Mouse (Mus musculus): ENCODE results near the gene Phlda2.

Phlda2 gene

DNA sequence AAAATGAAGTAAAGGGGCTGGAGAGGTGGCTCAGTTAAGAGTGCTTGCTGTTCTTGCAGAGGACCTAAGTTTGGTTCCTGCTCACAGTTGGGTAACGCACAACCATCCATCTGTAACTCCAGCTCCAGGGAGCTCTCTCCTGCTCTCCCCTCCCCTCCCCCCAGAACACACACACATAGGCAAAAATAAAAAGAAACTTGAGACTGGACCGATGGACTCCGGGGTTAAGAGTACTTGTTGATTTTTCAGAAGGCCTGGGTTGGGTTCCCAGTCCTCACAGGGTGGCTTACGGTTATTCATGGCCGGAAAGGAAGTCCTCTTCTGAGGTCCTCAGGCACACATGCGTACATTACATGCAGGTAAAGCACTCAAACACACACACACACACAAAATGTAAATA, 976 bp upstream of the Phlda2 start:
- ATAC-seq (ENCODE audit: low TSS enrichment) = no peak

DNA sequence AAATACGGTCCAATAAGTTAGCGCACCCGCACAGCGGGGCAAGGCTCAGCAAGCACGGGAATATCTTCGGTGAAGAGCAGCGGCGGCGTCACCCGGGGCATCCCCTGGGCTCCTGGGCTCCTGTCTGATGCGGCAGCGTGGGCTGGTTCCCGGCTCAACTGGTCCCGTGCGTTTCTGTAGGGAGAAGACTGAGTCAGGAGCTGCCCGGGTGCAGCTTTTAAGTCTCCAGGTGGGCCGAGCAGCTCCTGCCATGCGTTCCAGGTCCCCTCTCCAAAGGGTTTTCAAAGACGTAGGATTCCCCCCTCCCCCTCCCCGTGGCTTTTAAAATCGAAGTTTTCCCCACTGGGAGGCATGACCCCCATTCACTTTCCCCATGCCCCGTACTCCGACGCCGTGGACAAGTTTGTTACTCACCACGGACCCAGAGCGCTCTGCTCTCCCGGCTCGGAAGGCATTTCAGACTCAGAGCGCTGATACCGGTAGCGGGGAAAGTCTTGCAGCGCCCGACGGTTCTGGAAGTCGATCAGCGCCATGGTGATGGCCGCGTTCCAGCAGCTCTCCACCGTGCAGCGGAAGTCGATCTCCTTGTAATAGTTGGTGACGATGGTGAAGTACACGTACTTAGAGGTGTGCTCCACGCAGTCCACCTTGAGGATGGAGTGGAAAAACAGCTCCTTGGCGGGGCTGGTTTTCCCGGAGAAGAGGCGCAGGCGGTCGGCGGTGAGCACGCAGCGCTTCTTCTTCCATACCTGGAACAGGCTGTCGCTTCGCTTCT, 1.1 kb downstream of the Phlda2 start:
- no peak; the same call in 1 of the 2 replicates for ATAC-seq (ENCODE audit: low TSS enrichment)

DNA sequence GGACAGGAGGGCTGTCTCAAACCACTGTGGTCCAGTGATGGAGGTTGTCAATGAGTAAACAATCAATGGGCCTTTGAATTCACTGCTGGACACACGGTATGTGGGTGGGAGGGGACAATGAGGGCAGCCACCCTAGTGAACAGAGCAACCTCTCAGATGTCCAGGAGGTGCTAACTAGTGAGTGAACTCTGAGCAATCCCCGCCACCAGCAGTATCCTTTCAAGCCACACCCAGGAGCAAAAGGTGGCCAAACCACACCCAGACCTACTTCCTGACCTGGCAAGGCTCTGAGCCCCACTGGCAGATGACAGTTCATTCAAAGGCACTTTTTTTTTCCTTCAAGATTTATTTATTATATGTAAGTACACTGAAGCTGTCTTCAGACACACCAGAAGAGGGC, 2.0 kb downstream of the Phlda2 start:
- ATAC-seq (ENCODE audit: low TSS enrichment) = no peak

DNA sequence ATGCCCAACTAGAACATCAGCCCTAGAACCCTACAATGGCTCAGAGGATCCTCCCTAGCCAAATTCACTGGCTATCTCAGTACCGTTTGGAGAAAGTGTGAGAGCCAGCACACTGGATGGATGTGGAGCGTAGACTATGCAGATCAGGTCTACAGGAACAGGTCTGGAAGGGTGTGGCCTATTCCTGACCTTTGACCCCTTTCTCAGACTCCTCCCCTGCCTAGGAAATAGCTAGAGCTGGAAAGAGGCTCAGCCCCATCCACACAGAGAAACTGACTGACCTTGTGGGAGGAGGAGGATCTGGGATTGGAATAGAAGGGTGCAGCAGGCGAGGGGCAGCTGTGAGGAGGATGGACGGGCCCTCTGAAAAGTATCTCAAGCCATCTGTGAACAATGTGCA, 4.4 kb downstream of the Phlda2 start:
- no peak for ATAC-seq (ENCODE audit: low TSS enrichment)

DNA sequence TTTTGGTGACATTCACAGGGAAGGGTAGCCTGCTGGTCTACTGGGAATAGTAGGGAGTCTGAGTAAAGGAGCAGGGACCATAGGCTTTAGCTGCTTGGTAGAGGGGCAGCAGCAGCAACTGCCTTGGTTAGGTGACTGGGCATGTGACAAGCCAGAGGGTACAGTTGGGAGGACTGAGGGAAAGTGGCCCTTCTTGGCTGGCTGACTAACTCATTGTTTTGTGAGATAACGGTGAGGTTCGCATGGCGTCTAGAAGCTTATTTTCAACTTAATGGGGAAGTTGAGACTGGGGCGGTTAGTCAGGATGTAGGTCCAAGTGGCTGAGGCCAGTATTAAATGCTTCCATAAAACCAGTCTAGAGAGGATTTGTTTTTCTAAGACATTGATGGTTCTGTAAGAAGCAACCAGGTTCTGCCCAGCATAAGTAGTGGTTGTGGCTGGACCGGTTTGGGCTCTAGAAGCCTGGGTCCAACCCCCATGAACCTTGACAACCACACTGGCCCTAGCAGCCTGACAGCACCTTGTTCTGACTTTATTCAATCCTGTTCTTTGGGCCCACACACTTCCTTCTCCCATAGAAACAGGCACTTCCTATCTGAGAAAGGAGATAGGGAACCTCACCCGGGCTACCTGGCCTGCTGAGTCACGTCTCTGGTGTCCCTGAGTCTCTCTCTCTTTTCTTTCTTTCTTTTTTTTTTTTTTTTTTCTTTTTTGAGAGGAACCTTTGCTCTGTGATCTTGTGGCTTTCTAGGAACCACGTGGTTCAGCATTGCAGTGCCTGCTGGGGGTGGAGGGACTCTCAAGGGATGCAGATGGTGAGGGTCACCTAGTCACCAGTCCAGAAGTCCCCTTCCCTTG, 7.6 kb downstream of the Phlda2 start:
- no peak for ATAC-seq (ENCODE audit: low TSS enrichment)

DNA sequence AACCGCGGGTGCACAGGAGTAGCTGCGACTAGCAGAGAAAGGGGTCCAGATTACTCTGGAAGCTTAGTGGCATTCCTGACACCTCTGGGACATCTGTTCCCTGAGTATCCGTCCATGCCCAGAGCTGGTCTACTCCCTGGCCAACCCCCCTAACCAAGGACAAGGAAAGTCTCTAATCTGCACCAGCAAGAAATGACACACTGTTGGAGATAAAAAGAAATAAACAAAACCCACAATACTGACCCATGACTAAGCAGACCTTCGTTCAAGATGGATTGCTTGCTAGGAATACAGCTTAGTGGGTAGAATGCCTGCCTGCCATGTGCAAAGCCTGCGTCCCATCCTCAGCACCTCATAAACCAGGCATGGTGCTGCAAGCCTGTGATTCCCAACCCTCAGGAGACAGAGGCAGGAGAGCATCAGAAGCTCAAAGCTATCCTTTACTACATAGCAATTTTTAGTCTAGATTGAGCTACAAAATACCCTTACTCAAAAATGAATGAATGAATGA, 9.3 kb downstream of the Phlda2 start:
- no peak for ATAC-seq (ENCODE audit: low TSS enrichment)

DNA sequence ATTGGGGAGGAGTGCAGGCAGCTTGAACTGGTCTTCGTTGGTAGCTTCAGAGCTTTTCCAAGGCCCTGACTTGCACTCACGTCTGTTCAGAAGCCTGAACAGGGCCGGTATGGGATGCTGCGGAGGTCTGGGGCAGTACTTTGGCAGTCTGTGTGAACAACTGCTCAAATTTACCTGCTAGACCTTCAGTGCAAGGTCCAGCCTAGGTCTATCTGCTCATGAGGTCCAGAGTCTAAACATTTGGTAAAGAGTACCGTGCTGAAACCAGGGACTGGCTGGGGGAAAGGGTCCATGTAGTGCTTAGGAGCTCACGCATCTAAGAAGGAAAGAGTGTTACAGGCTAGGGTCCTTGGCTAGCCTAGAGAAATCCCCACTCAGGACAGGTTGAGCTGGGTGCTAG, 13.2 kb downstream of the Phlda2 start:
- no peak for ATAC-seq (ENCODE audit: low TSS enrichment)

DNA sequence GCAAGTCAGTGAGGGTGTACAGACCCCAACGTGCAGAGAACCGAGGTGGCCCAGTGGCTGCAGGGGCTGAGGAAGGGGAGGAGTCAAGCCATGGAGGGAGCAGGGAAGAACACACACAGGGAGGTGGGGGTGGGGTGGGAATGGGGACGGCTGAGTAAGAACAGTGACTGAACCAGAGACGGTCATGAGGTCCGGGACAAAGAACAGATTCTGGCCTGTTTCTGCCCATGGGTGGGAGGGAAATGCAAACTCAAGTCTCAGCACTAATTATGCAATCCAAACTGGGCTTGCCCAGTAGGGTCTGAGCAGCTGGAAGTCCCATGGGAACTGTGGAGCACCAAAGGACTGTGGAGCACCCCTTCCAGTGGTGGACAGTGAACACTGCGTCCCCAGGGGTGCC, 20.4 kb downstream of the Phlda2 start:
- no peak for ATAC-seq (ENCODE audit: low TSS enrichment)

DNA sequence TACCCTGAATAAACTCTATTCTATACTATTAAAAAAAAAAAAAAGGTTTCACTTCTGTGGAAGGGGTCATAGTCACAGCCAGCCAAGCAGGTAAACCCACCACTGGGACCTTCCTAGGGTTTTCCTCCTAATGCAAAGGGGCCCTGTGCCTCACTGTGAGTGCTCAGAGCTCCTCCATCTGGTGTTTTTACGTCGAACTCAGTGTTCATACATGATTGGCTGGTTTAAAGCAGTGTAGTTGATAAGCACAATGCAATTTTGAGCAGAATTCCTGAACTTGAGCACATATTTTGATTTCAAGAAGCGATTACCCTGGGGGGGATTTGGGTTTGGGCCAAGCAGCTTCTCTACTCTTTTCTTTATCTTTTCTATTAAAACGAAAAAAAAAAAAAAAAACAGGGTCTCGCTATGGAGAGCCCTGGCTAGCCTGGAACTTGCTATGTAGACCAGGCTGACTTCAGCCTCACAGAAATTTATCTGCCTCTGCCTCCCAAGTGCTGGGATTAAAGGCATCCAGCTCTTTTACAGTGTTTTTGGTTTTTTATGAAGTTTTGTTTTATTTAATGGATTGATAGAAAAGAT, 21.1 kb downstream of the Phlda2 start:
- ATAC-seq (ENCODE audit: low TSS enrichment) = no peak

DNA sequence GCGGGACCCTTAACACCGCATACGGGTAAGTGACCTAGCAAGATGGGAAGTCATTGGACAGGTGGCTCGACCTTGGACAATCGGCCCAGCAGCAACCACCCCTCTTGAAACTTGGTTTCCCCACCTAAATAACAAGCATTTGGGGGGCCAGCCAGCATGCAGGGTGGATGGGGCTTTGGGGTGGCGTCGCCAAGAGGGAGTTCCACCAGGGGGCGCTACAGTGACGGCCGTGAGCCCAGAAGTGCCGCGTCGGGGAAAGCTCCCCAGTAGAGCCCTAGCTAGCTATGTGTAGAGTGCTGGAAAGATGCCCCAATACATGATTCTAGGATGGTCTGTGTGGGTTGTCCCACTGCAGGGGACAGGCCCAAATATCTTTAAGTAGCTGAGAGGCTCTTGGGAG, 22.5 kb downstream of the Phlda2 start:
- ATAC-seq (ENCODE audit: low TSS enrichment) = peak; percentile 59; the same call in 1 of the 2 replicates

DNA sequence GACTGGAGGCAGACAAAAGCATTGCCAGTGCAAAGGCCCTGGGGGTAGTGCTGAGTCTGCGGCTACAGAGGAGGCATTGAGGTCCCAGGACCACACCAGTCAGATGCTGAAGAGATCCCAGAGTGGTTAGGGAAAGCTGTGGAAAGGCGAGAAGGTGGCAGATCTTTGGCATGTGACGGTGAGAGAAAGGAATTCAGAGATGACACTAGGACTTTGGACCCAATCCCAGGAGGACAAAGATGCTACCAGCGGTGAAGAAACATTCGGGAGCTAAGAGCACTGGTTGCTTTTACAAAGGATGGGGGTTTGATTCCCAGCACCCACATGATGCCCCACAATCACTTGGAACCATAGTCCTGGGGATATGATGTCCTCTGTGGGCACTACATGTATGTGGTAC, 25.1 kb downstream of the Phlda2 start:
- ATAC-seq (ENCODE audit: low TSS enrichment) = no peak

DNA sequence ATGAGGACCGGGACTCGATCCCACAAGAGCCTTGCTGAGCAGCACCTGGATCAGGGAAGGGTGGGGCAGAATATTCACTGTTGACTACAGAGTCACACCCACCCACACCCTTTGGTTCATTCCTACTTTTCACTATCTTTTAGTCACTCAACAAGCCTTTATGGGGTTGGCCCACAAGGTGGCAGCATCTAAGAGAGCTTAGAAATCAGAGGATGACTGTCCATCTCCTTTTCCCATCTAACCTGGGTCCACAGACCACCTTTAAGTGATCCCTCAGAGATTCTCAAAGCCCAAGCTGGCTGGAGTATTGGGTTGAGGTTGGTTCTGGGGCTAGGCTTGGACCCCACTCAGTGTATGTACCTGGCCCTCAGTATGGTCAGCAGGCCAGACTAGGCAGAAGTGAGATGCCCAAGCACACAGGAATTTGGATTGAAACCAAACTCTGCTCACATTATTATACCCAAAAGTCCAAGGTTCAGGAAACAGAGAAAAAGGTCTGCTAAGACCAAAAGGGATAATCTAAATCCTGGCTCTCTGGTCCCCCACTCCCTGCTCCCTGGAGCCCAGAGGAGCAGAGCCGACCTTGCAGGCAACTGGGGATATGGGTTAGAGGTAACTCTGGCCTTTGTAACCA, 26.1 kb downstream of the Phlda2 start:
- no peak for ATAC-seq (ENCODE audit: low TSS enrichment)

DNA sequence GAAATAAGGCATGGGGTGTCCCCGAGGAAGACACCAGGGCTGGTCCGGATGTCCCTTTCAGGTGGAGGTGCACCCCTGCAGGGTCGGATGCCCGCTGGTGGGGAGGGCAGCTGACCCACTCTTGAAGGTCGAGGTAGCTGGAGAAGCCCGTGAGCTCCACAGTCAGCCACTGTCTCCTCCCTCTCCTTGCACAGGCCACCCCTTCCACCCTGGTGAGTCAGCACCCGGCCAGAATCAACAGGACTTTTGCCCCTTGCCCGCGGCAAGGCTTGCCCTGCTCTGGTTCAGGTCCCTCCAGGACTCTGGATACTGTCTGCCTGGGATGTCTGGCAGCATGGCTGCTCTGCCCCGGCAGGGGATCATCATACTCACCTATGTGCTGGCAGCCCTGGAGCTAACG, 27.1 kb downstream of the Phlda2 start:
- no peak for ATAC-seq (ENCODE audit: low TSS enrichment)

DNA sequence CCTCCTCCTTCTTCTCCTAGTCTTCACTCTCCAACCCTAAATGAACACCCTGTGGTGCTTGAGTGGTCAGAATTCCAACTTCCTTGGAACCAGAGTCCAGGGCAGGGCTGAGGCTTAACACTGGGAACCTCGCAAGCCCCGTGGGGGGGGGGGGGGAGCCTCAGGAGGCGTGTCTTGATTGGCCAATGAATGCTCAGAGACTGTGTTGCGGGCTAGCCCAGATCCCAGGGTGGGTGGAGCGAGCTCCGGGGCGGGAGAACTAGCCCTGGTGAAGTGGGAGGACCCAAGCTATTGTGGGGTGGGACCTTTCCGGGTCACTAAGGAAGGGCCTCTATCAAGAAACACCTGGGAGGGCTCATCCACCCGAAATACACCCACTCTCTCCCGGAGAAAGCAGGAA, 28.1 kb downstream of the Phlda2 start:
- ATAC-seq (ENCODE audit: low TSS enrichment) = no peak

DNA sequence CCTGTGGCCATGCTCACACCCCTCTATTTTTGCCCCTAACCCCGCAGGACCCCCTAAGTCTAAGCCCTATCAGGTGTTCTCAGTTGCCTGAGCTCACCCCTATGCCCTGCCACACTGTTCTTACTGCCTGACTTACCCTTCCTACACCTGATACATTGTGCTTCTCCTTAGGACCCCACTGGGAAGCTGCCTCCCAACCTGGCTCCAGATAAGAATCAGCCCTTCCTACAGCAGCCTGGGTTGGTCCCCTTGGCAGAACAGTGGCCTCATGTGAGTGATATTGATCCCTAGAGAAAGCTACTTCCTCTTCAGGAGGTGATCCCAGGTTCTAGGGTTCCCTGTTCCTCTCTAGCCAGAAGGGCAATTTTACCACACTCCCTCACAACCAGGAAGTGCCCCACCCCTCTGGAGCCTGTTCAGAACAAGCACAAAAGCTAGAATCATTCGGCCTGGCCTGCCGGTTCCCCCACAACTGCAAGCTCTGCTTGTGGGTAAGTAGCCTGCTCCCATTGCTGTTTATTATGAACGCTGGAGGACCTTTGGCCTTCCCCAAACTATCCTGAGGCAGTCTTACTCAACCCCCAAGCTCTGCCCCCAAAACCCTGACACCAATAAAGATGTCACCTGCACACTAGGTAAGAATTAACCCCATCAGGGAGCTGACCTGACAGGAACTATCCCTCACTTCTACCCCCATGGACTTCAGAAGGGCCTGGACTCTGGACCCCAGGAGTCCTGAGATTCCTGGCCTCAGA, 29.4 kb downstream of the Phlda2 start, which contains the start of gene Slc22a18:
Slc22a18 (plus strand) TSS at position 390 of the 755 bp plus-strand sequence.
- no peak for ATAC-seq (ENCODE audit: low TSS enrichment)

DNA sequence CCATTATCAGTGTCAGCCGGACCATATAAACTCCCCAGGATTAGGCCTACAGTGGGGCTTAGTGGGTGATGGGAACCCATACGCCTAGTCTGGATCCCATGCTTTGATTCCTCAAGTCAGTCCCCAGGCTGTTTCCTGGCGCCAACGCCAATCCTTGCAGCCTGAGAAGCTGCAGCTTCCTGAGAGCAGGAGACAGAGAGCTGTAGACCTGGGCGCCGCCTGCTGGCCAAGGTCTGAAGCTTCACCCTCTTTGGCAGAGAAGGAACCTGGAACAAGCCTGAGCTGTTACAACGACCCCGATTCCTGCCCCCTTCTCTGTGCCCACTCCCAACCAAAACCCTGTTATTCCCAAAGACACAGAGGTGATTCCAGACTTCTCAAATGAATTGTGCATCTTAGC, 33.0 kb downstream of the Phlda2 start:
- ATAC-seq (ENCODE audit: low TSS enrichment) = peak; percentile 93

DNA sequence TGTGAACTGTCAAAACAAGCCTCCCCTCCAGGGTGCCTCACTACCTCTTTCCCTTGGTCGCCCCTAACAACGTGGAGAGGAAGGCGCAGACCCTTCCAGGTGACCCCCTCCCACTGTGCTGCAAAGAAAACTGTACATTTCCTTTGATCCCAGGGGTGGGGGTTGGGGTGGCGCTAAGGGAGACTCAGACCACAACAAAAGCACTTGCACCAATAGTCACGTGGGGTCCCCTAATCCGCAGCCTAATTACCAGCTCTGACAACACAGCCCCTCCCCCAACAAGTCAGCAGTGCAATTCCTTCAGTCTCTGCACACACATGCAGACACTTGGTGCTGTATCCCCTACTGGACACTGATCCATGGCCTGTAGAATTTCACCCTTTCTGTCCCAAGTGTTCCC, 35.2 kb downstream of the Phlda2 start:
- ATAC-seq (ENCODE audit: low TSS enrichment) = no peak

DNA sequence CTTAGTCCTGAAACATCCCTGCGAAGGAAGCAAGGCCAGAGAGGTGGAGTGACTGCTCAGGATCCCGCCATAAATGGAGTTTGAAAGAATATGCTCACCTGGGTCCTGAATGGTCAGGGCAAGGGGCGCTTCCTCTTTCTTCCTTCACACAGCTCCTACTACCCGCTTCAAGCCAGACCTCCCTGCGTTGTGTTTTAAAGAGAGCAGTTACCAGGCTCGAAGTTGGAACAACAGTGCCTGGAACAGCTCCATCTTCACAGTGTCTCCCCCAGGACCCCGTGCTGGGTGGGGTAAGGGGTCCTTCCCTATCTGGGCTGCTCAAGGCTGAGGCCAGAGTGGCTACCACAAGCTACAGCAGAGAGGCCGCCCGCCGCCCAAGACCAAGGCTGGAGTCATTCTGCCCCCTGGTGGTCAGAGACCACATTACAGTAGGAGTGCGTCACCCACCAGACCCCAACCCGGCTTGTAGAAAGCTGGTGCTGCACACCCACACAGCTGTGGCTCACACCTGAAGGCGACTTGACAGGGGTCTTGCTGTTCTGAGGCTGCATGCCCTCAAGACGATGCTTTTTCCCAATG, 36.8 kb downstream of the Phlda2 start:
- ATAC-seq (ENCODE audit: low TSS enrichment) = peak; percentile 63; the same call in 1 of the 2 replicates

DNA sequence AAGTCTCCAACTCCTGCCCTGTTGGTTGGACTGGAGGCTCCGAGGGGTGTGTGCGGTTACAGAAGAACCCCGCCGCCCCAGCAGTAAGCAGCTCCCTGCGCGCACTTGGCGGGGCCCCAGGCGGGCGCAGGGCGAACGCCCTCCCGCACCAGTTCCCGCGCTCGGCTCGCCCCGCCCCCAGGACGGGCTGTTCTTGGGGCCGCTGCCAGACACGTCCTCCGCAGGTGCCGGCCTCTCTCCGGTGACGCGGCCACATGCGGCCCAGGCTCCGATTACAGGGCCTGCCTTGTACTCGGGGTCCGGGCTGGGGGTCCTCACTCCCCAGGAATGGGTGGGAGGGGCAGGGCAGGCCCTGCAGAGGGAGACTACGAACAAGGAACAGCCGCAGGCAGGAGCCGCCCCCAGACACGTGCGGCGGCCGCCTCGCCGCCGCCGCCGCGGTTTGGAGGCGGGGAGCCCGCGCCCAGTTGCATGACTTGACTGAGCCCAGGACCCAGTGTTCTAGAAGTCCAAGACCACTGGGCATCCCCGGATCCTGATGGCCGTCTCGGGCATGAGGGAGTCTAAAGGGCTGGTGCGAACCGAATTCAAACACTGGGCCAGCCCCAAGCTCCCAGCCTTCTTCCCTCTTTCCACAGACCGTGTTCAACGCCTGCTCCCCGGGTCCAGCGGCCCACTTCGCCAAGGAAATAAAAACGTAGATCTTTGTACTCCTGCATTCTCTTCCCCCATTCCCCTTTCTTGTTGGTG, 38.0 kb downstream of the Phlda2 start:
- ATAC-seq (ENCODE audit: low TSS enrichment) = no peak

DNA sequence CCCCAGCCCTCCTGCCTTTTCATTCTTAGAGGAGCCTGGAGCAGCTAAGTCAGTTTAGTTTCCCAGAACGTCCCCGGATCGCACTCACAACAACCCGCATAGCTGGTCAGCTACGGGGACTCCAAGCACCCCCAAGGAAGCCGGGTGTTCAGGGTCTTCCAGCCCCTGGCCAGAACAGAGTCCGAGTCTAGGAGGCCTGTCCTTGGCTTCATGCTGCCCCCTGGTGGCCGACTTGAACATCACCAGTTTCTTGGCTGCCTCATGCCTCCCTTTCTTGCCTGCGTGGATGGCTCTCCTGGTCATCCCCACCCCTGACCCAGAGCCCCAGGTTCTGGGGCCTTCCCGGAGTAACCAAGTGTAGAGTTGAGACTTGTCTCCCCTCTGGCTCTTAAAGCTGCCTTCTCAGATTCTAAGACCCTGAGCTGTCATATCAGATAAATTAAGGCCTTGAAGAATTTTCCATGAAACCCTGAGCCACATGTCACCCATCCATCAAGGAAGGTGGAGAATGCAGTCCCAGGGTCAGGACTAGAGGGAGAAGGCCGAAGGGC, 39.0 kb downstream of the Phlda2 start:
- 0 out of 2 replicates have a peak, but pooled peaks have one; percentile 46 for ATAC-seq (ENCODE audit: low TSS enrichment)

All from frontal cortex, adult (tissue).